In genomic region chr5:111648481-111648880, GRCm38 (mm10) we compare ENCODE assay signal across 8 mouse cellular contexts.
A peak's percentile ranks its signal among the peaks of the same experiment; 100 is the strongest.
DNase-seq lines count a peak whose midpoint lies in the region; ATAC-seq lines count a peak whose summit lies in the region.

No protein-coding gene starts in this region.

- H3K4me3 ChIP-seq in neural tube, embryonic 11.5 days (ENCODE audit: low read depth, low read length): no peak overlapping the region
- no peak overlapping the region for H3K4me3 ChIP-seq in hindbrain, embryonic 15.5 days
- no peak overlapping the region for H3K4me3 ChIP-seq in lung, embryonic 15.5 days

- 0 out of 2 replicates have a peak, but pooled peaks have one; percentile 14 for ATAC-seq in neural tube, embryonic 11.5 days (ENCODE audit: insufficient read depth, low FRiP score, low TSS enrichment)
- ATAC-seq in hindbrain, embryonic 15.5 days (ENCODE audit: low FRiP score, low read depth): no peak
- ATAC-seq in lung, embryonic 15.5 days (ENCODE audit: borderline replicate concordance, extremely low read depth, low FRiP score, low TSS enrichment): no peak

- no peak overlapping the region for H3K4me2 ChIP-seq in neural tube, embryonic 11.5 days (ENCODE audit: low read depth)
- 0 out of 2 replicates have a peak overlapping the region, but pooled peaks have one; percentile 8 for H3K4me2 ChIP-seq in hindbrain, embryonic 15.5 days
- no peak overlapping the region for H3K4me2 ChIP-seq in lung, embryonic 15.5 days

- no peaks in the 10 kb centered on the region for H3K36me3 ChIP-seq in neural tube, embryonic 11.5 days (ENCODE audit: control insufficient read depth, insufficient read depth, low read length)
- H3K36me3 ChIP-seq in hindbrain, embryonic 15.5 days: no peaks in the 10 kb centered on the region
- no peaks in the 10 kb centered on the region for H3K36me3 ChIP-seq in lung, embryonic 15.5 days

- whole genome bisulfite sequencing in neural tube, embryonic 11.5 days: 57% methylated on average over 7 of the region's 7 CpGs
- WGBS in hindbrain, embryonic 15.5 days: 33% methylated on average over 7 of the region's 7 CpGs
- 31% methylated on average over 7 of the region's 7 CpGs for WGBS in lung, embryonic 15.5 days

- no peaks in the 10 kb centered on the region for H3K9me3 ChIP-seq in neural tube, embryonic 11.5 days (ENCODE audit: control insufficient read depth, low read length)
- no peaks in the 10 kb centered on the region for H3K9me3 ChIP-seq in hindbrain, embryonic 15.5 days
- no peaks in the 10 kb centered on the region for H3K9me3 ChIP-seq in lung, embryonic 15.5 days

- no peaks in the 10 kb centered on the region for H3K27me3 ChIP-seq in neural tube, embryonic 11.5 days (ENCODE audit: control insufficient read depth, insufficient read depth, low read length)
- H3K27me3 ChIP-seq in hindbrain, embryonic 15.5 days: no peaks in the 10 kb centered on the region
- no peaks in the 10 kb centered on the region for H3K27me3 ChIP-seq in lung, embryonic 15.5 days

- H3K9ac ChIP-seq in neural tube, embryonic 11.5 days (ENCODE audit: low read length): no peak overlapping the region
- no peak overlapping the region for H3K9ac ChIP-seq in hindbrain, embryonic 15.5 days
- H3K9ac ChIP-seq in lung, embryonic 15.5 days: no peak overlapping the region

- intact Hi-C loops in left cerebral cortex, postnatal 25 days (cut with DNase I): no loop called here

- H3K27ac ChIP-seq in neural tube, embryonic 11.5 days (ENCODE audit: low read depth, low read length): no peak overlapping the region
- 0 out of 2 replicates have a peak overlapping the region, but pooled peaks have one; percentile 39 for H3K27ac ChIP-seq in hindbrain, embryonic 15.5 days (replicated peaks)
- peak overlapping the region; percentile 29; the same call in 1 of the 2 replicates for H3K27ac ChIP-seq in lung, embryonic 15.5 days

- DNase-seq in neural tube, embryonic 11.5 days (ENCODE audit: low spot score): no peak
- no peak for DNase-seq in neural tube, embryonic 10.5 days (ENCODE audit: extremely low spot score, low spot score)
- peak; percentile 53 for DNase-seq in testis, postnatal 14 days (ENCODE audit: low spot score)
- no peak for DNase-seq in adrenal gland, postnatal 36 days
- no peak for DNase-seq in left cerebral cortex, postnatal 25 days (ENCODE audit: low spot score in 2 of 2)
- no peak for DNase-seq in layer of hippocampus, adult 11-12 months (ENCODE audit: low spot score)

- H3K4me1 ChIP-seq in neural tube, embryonic 11.5 days (ENCODE audit: control insufficient read depth, insufficient read depth, low read length): peaks cover 15% of the 10 kb centered on the region
- peaks cover 28% of the 10 kb centered on the region for H3K4me1 ChIP-seq in hindbrain, embryonic 15.5 days (replicated peaks)
- H3K4me1 ChIP-seq in lung, embryonic 15.5 days: peaks cover 28% of the 10 kb centered on the region
